Mouse (Mus musculus) MEL (cell line): ENCODE measurements at regions not wholly inside any gene's neighbourhood (a gene's known extent, or its start where the extent isn't known, plus 50 kb on each side); places are given as distances from the start of the nearest gene placed in this dataset.

Experiments used
- DNase-seq: peaks from one replicate; pipeline ENCODE4 v3.0.0; 2011; ENCODE audit warnings: low read depth, low spot score
- H3K27ac ChIP-seq: 2 replicates; pipeline ENCODE4 v1.5.1; 2012; ENCODE audit warnings: low read depth, mild to moderate bottlenecking, control low read depth, low read length, moderate library complexity; ENCODE audit not compliant: control insufficient read depth
- H3K27me3 ChIP-seq, 2 experiments: fragments of 150-350 bp in 1 of 2; sonication (generic) in 1 of 2; 2 replicates each; pipeline ENCODE4 v1.6.1; 2012; ENCODE audit warnings: low read length in 2 of 2, mild to moderate bottlenecking in 2 of 2, improper control_type of control experiment in 1 of 2, moderate library complexity in 1 of 2; ENCODE audit not compliant: insufficient read depth in 2 of 2, control insufficient read depth in 1 of 2
- H3K36me3 ChIP-seq, 2 experiments: 2 replicates each; pipeline ENCODE4 v1.6.1; 2012 to 2014; ENCODE audit warnings: low read length in 2 of 2, improper control_type of control experiment in 1 of 2, inconsistent platforms in 1 of 2, mild to moderate bottlenecking in 1 of 2; ENCODE audit not compliant: insufficient read depth in 2 of 2, control insufficient read depth in 1 of 2
- H3K4me1 ChIP-seq, 2 experiments: fragments of 150-350 bp in 1 of 2; sonication (generic) in 1 of 2; 2 replicates each; pipeline ENCODE4 v1.6.1; 2012; ENCODE audit warnings: low read length in 2 of 2, improper control_type of control experiment in 1 of 2, mild to moderate bottlenecking in 1 of 2; ENCODE audit not compliant: insufficient read depth in 2 of 2, control insufficient read depth in 1 of 2
- H3K4me3 ChIP-seq, 2 experiments: fragments of 150-350 bp in 1 of 2; sonication (generic) in 1 of 2; 2 replicates each; pipeline ENCODE4 v1.5.1; 2012; ENCODE audit warnings: low read depth in 2 of 2, low read length in 2 of 2, mild to moderate bottlenecking in 2 of 2, moderate library complexity in 2 of 2, control low read depth in 1 of 2, improper control_type of control experiment in 1 of 2; ENCODE audit not compliant: control insufficient read depth in 1 of 2, insufficient read depth in 1 of 2
- H3K79me2 ChIP-seq: 2 replicates; pipeline ENCODE4 v1.6.1; 2012; ENCODE audit warnings: mild to moderate bottlenecking, low read length, moderate library complexity; ENCODE audit not compliant: control insufficient read depth, poor library complexity, insufficient read depth
- H3K9ac ChIP-seq: 2 replicates; pipeline ENCODE4 v1.6.1; 2012; ENCODE audit warnings: low read depth, mild to moderate bottlenecking, control low read depth, low read length, moderate library complexity; ENCODE audit not compliant: control insufficient read depth, poor library complexity, severe bottlenecking
- H3K9me3 ChIP-seq: fragments of 150-350 bp; sonication (generic); replicated peaks from 2 replicates; pipeline ENCODE4 v1.6.1; 2012; ENCODE audit warnings: mild to moderate bottlenecking, low read length, improper control_type of control experiment, moderate library complexity; ENCODE audit not compliant: insufficient read depth
- CHD2 ChIP-seq: IDR thresholded peaks from 2 replicates; pipeline ENCODE4 v1.6.1; 2011; ENCODE audit warnings: low read length, improper control_type of control experiment
- CTCF ChIP-seq, 3 experiments: IDR thresholded peaks in 2 of 3; conservative IDR thresholded peaks in 1 of 3; 2 replicates each; pipeline ENCODE4 v1.5.1; 2011 to 2012; ENCODE audit warnings: low read length in 3 of 3, low read depth in 2 of 3, mild to moderate bottlenecking in 2 of 3, improper control_type of control experiment in 1 of 3, inconsistent platforms in 1 of 3, mixed read lengths in 1 of 3, moderate library complexity in 1 of 3; ENCODE audit not compliant: control insufficient read depth in 1 of 3, insufficient read depth in 1 of 3, poor library complexity in 1 of 3, severe bottlenecking in 1 of 3
- E2F4 ChIP-seq: IDR thresholded peaks from 2 replicates; pipeline ENCODE4 v1.6.1; 2011; ENCODE audit warnings: low read depth, low read length, improper control_type of control experiment, borderline replicate concordance
- ELF1 ChIP-seq: IDR thresholded peaks from 2 replicates; pipeline ENCODE4 v1.6.1; 2014; ENCODE audit warnings: low read depth, mild to moderate bottlenecking, inconsistent platforms, low read length, improper control_type of control experiment, moderate library complexity
- EP300 ChIP-seq, 2 experiments: IDR thresholded peaks; 2 replicates each; pipeline ENCODE4 v1.6.1; 2011; ENCODE audit warnings: improper control_type of control experiment in 2 of 2, low read length in 2 of 2, low read depth in 1 of 2, mild to moderate bottlenecking in 1 of 2
- ETS1 ChIP-seq: IDR thresholded peaks from 2 replicates; pipeline ENCODE4 v1.6.1; 2012; ENCODE audit warnings: low read depth, mild to moderate bottlenecking, inconsistent platforms, low read length, improper control_type of control experiment, moderate library complexity
- GABPA ChIP-seq: IDR thresholded peaks from 2 replicates; pipeline ENCODE4 v1.6.1; 2012; ENCODE audit warnings: low read depth, mild to moderate bottlenecking, inconsistent platforms, low read length, improper control_type of control experiment, moderate library complexity
- GATA1 ChIP-seq: IDR thresholded peaks from 2 replicates; pipeline ENCODE4 v1.6.1; 2011; ENCODE audit warnings: low read depth, low read length, improper control_type of control experiment
- MAFK ChIP-seq: IDR thresholded peaks from 2 replicates; pipeline ENCODE4 v1.6.1; 2011; ENCODE audit warnings: low read depth, mild to moderate bottlenecking, low read length, improper control_type of control experiment, borderline replicate concordance
- MAX ChIP-seq: IDR thresholded peaks from 2 replicates; pipeline ENCODE4 v1.6.1; 2011; ENCODE audit warnings: low read length, improper control_type of control experiment
- MEF2A ChIP-seq: IDR thresholded peaks from 2 replicates; pipeline ENCODE4 v1.6.1; 2014; ENCODE audit warnings: low read depth, mild to moderate bottlenecking, inconsistent platforms, low read length, improper control_type of control experiment; ENCODE audit not compliant: poor library complexity, insufficient replicate concordance, severe bottlenecking; ENCODE audit errors: extremely low read depth
- MYC ChIP-seq: IDR thresholded peaks from 2 replicates; pipeline ENCODE4 v1.6.1; 2011; ENCODE audit warnings: low read depth, mild to moderate bottlenecking, low read length, improper control_type of control experiment, moderate library complexity
- NELFE ChIP-seq: IDR thresholded peaks from 2 replicates; pipeline ENCODE4 v1.6.1; 2011; ENCODE audit warnings: low read depth, low read length, improper control_type of control experiment
- NRF1 ChIP-seq: IDR thresholded peaks from 2 replicates; pipeline ENCODE4 v1.6.1; 2014; ENCODE audit warnings: low read depth, mild to moderate bottlenecking, inconsistent platforms, low read length, improper control_type of control experiment, moderate library complexity; ENCODE audit not compliant: poor library complexity, insufficient read depth, severe bottlenecking
- TBP ChIP-seq: IDR thresholded peaks from 2 replicates; pipeline ENCODE4 v1.8.0; 2011; ENCODE audit warnings: low read depth, low read length, improper control_type of control experiment
- TCF12 ChIP-seq: IDR thresholded peaks from 2 replicates; pipeline ENCODE4 v1.6.1; 2014; ENCODE audit warnings: low read depth, mild to moderate bottlenecking, inconsistent platforms, low read length, improper control_type of control experiment, moderate library complexity
- USF1 ChIP-seq: IDR thresholded peaks from 2 replicates; pipeline ENCODE4 v1.6.1; 2014; ENCODE audit warnings: low read depth, mild to moderate bottlenecking, inconsistent platforms, low read length, improper control_type of control experiment, moderate library complexity
- USF2 ChIP-seq, 2 experiments: IDR thresholded peaks; 2 replicates each; pipeline ENCODE4 v1.6.1; 2011 to 2012; ENCODE audit warnings: improper control_type of control experiment in 2 of 2, low read length in 2 of 2, borderline replicate concordance in 1 of 2, inconsistent platforms in 1 of 2, low read depth in 1 of 2, mild to moderate bottlenecking in 1 of 2; ENCODE audit not compliant: insufficient read depth in 1 of 2
- ZKSCAN1 ChIP-seq: IDR thresholded peaks from 2 replicates; pipeline ENCODE4 v1.6.1; 2012; ENCODE audit warnings: low read depth, mild to moderate bottlenecking, inconsistent platforms, low read length, improper control_type of control experiment, moderate library complexity
- ZNF384 ChIP-seq: IDR thresholded peaks from 2 replicates; pipeline ENCODE4 v1.6.1; 2012; ENCODE audit warnings: low read depth, mild to moderate bottlenecking, inconsistent platforms, low read length, improper control_type of control experiment

- H3K4me3 ChIP-seq = no peak overlapping the region
- H3K9ac ChIP-seq = no peak overlapping the region
- no peaks in the 10 kb centered on the region for H3K4me1 ChIP-seq
- no peaks in the 10 kb centered on the region for H3K9me3 ChIP-seq
- TF ChIP-seq TBP = no peak
- no peak for TF ChIP-seq CTCF (IDR thresholded peaks at IDR 0.05 in 2 of 3, conservative IDR thresholded peaks at IDR 0.05 in 1 of 3; ENCODE audit: control insufficient read depth in 1 of 3, insufficient read depth in 1 of 3, low read depth in 2 of 3, low read length in 3 of 3, poor library complexity in 1 of 3, severe bottlenecking in 1 of 3)
- TF ChIP-seq ELF1 = no peak
- no peak for TF ChIP-seq MYC
- no peak for TF ChIP-seq ZKSCAN1
- TF ChIP-seq NELFE = no peak
- TF ChIP-seq CHD2 = no peak
- TF ChIP-seq MAFK = no peak
- TF ChIP-seq GABPA = no peak
- no peak for TF ChIP-seq GATA1
- TF ChIP-seq ETS1 = no peak
- TF ChIP-seq NRF1 = no peak
- no peak for TF ChIP-seq MAX
- TF ChIP-seq USF2 (IDR thresholded peaks at IDR 0.05; ENCODE audit: borderline replicate concordance in 1 of 2, insufficient read depth in 1 of 2, low read depth in 1 of 2, low read length in 2 of 2) = no peak
- TF ChIP-seq MEF2A = no peak
- no peak for TF ChIP-seq ZNF384
- no peak for TF ChIP-seq E2F4
- no peak for TF ChIP-seq TCF12
- TF ChIP-seq USF1 = no peak
- TF ChIP-seq EP300 (IDR thresholded peaks at IDR 0.05; ENCODE audit: low read depth in 1 of 2, low read length in 2 of 2) = no peak
- no peak for DNase-seq
- no peaks in the 10 kb centered on the region for H3K36me3 ChIP-seq
- no peaks in the 10 kb centered on the region for H3K27me3 ChIP-seq
- H3K27ac ChIP-seq = no peak overlapping the region
- H3K79me2 ChIP-seq = no peaks in the 10 kb centered on the region
Observed at GRCm38 (mm10) chr15:86925081-86925749, 618.9 kb upstream of the Fam19a5 start.
